Mouse (Mus musculus): Measurements from ENCODE around the gene Gm45021.

DNA sequence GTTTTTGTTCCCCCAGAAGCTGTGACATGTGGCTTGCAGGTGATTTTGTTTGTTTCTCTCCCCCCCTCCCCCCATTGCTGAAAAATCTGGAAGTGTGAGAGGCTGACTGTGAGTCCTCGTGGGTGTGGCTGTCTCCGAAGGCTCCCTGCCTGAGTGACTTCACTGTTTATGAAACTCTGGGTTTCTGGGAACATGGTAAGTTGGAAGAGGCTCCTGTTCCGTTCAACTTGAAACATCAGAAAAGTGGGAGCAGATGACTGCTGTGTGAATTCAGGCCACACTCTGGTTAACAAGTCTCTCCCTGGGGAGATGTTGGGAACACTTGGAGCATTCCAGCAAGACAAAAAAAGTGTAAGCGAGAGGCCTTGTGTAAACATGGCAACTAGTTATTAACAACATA lies 42.6 kb upstream of the Gm45021 start:
- no peak for TF ChIP-seq MAFK (IDR thresholded peaks at IDR 0.05; ENCODE audit: insufficient read depth, low read depth, low read length)
- no peak for TF ChIP-seq ZNF384 (IDR thresholded peaks at IDR 0.05; ENCODE audit: low read depth, low read length)
- TF ChIP-seq HCFC1 (IDR thresholded peaks at IDR 0.05; ENCODE audit: borderline replicate concordance, insufficient read depth, low read length), result no peak
